Mouse (Mus musculus): ENCODE data around the gene Galnt11. TPM values are rescaled to one million over a fixed set of nuclear protein-coding genes. Genes with fewer than 3 reads are reported as not detected.

Galnt11 gene
- polyA plus RNA-seq, 1 experiment from 2014 or later, result 35.9 TPM

DNA sequence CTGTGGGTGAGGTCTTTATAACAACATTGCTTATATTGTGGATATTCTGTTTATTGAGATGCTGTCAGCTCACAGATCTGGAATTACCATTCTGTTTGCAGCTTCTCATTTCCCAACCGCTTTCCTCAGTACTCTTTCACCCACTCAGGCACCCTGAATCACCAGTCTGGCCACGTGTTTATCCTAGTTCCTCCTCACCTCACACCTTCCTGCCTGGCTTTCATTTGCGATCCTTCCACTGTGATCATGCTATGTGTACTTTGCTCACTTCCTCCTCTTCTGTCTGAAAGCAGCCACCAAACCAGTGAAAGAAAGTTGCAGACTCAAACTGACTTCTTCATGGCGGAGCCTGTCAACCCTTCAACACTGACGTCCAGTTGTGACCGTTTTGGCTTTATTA is 21.4 kb downstream of the Galnt11 start:
- WGBS, result 85% methylated on average over 6 of the region's 6 CpGs
- Histone ChIP-seq H3K4me1 (ENCODE audit: control insufficient read depth, insufficient read depth, low read length) (no peaks in the 10 kb centered on the region), H3K27me3 (ENCODE audit: control insufficient read depth, insufficient read depth, low read length) (no peaks in the 10 kb centered on the region), H3K4me3 (ENCODE audit: low read depth, low read length) (no peak overlapping the region), H3K9ac (ENCODE audit: low read length) (no peak overlapping the region), H3K27ac (replicated peaks; ENCODE audit: low read depth, low read length) (no peak overlapping the region), H3K9me3 (ENCODE audit: control insufficient read depth, low read length) (no peaks in the 10 kb centered on the region), H3K4me2 (ENCODE audit: low read depth, severe bottlenecking) (no peak overlapping the region), H3K36me3 (ENCODE audit: control insufficient read depth, insufficient read depth, low read length) (no peaks in the 10 kb centered on the region)
- ATAC-seq (ENCODE audit: insufficient number of reproducible peaks, low FRiP score, low TSS enrichment, low read depth) (no peak), DNase-seq (ENCODE audit: low spot score) (no peak)

DNA sequence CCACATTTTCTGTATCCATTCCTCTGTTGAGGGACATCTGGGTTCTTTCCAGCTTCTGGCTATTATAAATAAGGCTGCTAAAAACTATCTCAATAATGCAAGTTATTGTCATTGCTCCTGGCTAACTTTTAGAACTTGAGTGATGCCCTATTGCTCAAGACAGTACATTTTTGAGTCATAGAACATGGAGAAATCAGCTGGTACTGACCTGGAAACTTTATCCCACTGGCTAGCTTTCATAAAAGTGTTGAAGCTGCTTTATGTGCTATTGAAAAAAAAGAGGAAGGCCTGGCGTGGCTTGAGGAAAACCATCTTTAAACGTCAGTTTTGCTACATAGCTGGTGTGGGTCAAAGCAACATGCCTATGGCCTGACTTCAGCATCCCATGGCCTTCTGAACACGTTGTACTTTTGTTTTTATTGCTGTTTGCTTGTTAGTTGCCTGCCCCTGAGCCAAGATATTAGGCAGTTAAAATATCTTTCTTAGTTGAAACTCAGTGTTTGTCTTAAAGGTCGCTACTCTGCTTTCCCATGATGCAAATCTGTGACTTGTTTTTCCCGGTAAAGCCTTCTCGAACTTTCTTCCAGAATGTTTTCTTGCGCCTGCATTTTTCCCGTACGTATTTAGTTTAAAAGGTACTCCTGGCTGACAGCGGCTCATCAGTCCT is 24.2 kb downstream of the Galnt11 start:
- Histone ChIP-seq H3K4me3 (ENCODE audit: low read depth, low read length) (no peak overlapping the region), H3K27me3 (ENCODE audit: control insufficient read depth, insufficient read depth, low read length) (no peaks in the 10 kb centered on the region), H3K9me3 (ENCODE audit: control insufficient read depth, low read length) (no peaks in the 10 kb centered on the region), H3K4me1 (ENCODE audit: control insufficient read depth, insufficient read depth, low read length) (no peaks in the 10 kb centered on the region), H3K9ac (ENCODE audit: low read length) (no peak overlapping the region), H3K36me3 (ENCODE audit: control insufficient read depth, insufficient read depth, low read length) (no peaks in the 10 kb centered on the region), H3K27ac (replicated peaks; ENCODE audit: low read depth, low read length) (no peak overlapping the region), H3K4me2 (ENCODE audit: low read depth, severe bottlenecking) (no peak overlapping the region)
- WGBS, result 87% methylated on average over 10 of the region's 10 CpGs
- DNase-seq (ENCODE audit: low spot score) (no peak), ATAC-seq (ENCODE audit: insufficient number of reproducible peaks, low FRiP score, low TSS enrichment, low read depth) (no peak)

GRCm38 (mm10) chr5:25246473-25246865 is 24.8 kb downstream of the Galnt11 start:
- no peak overlapping the region for H3K9ac ChIP-seq (ENCODE audit: low read length)
- 79% methylated on average over 1 of the region's 1 CpGs for WGBS
- H3K9me3 ChIP-seq (ENCODE audit: control insufficient read depth, low read length), result no peaks in the 10 kb centered on the region
- no peak overlapping the region for H3K4me3 ChIP-seq (ENCODE audit: low read depth, low read length)
- H3K36me3 ChIP-seq (ENCODE audit: control insufficient read depth, insufficient read depth, low read length), result no peaks in the 10 kb centered on the region
- no peak overlapping the region for H3K4me2 ChIP-seq (ENCODE audit: low read depth, severe bottlenecking)
- no peaks in the 10 kb centered on the region for H3K4me1 ChIP-seq (ENCODE audit: control insufficient read depth, insufficient read depth, low read length)
- H3K27ac ChIP-seq (replicated peaks; ENCODE audit: low read depth, low read length), result no peak overlapping the region
- ATAC-seq (ENCODE audit: insufficient number of reproducible peaks, low FRiP score, low TSS enrichment, low read depth), result no peak
- DNase-seq (ENCODE audit: low spot score), result no peak
- H3K27me3 ChIP-seq (ENCODE audit: control insufficient read depth, insufficient read depth, low read length), result no peaks in the 10 kb centered on the region

- Histone ChIP-seq H3K27ac (replicated peaks; ENCODE audit: low read depth, low read length) (no peak overlapping the region), H3K36me3 (ENCODE audit: control insufficient read depth, insufficient read depth, low read length) (peaks cover 2% of the 10 kb centered on the region; the same call in 1 of the 2 replicates), H3K27me3 (ENCODE audit: control insufficient read depth, insufficient read depth, low read length) (no peaks in the 10 kb centered on the region), H3K9ac (ENCODE audit: low read length) (no peak overlapping the region), H3K9me3 (ENCODE audit: control insufficient read depth, low read length) (no peaks in the 10 kb centered on the region), H3K4me2 (ENCODE audit: low read depth, severe bottlenecking) (no peak overlapping the region), H3K4me1 (ENCODE audit: control insufficient read depth, insufficient read depth, low read length) (no peaks in the 10 kb centered on the region), H3K4me3 (ENCODE audit: low read depth, low read length) (no peak overlapping the region)
- 92% methylated on average over 3 of the region's 3 CpGs for WGBS
- ATAC-seq (ENCODE audit: insufficient number of reproducible peaks, low FRiP score, low TSS enrichment, low read depth) (no peak), DNase-seq (ENCODE audit: low spot score) (no peak)
Measured at GRCm38 (mm10) chr5:25247036-25247435, 25.3 kb downstream of the Galnt11 start.

GRCm38 (mm10) chr5:25252423-25252822 is 30.7 kb downstream of the Galnt11 start:
- no peaks in the 10 kb centered on the region for H3K4me1 ChIP-seq (ENCODE audit: control insufficient read depth, insufficient read depth, low read length)
- H3K36me3 ChIP-seq (ENCODE audit: control insufficient read depth, insufficient read depth, low read length), result peaks cover 5% of the 10 kb centered on the region
- H3K9me3 ChIP-seq (ENCODE audit: control insufficient read depth, low read length), result no peaks in the 10 kb centered on the region
- no peak for DNase-seq (ENCODE audit: low spot score)
- WGBS, result 90% methylated on average over 2 of the region's 2 CpGs
- ATAC-seq (ENCODE audit: insufficient number of reproducible peaks, low FRiP score, low TSS enrichment, low read depth), result no peak
- no peak overlapping the region for H3K4me2 ChIP-seq (ENCODE audit: low read depth, severe bottlenecking)
- no peak overlapping the region for H3K9ac ChIP-seq (ENCODE audit: low read length)
- H3K27me3 ChIP-seq (ENCODE audit: control insufficient read depth, insufficient read depth, low read length), result no peaks in the 10 kb centered on the region
- no peak overlapping the region for H3K4me3 ChIP-seq (ENCODE audit: low read depth, low read length)
- no peak overlapping the region for H3K27ac ChIP-seq (replicated peaks; ENCODE audit: low read depth, low read length)

DNA sequence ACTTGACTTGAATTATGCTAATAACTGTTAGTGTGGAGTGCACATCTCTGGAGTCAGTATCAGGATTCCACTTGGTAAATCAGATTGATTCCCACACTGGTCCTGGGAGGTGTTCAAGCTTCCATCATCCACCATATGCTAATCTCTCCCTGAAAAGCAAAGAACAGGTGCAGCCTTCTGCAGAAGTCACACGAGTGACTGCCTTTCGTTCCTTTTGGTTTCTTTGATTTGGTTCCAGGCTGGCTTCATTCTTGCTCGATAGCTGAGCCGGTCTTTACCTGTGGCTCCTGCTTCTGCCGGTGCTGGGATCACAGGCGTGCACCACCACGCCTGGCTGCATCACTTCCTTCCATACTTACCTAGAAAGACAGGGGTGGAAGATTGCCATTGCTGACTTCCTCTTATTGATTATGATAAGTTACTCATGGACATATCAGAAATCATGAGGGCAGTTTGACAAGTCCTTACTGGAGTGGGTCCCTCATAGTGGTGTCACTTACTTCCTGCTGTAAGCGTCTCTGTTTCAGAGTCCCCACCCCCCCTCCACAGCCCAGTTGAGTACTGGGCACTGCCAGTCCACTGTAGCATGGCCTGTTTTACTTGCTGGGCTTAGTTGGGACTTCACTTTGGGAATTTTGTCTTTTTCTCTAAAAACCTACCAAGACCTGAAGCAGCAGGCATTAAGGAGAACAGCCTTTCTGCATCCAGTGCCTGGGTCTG is 31.3 kb downstream of the Galnt11 start:
- peaks cover 9% of the 10 kb centered on the region for H3K36me3 ChIP-seq (ENCODE audit: control insufficient read depth, insufficient read depth, low read length)
- H3K4me2 ChIP-seq (ENCODE audit: low read depth, severe bottlenecking), result no peak overlapping the region
- H3K4me1 ChIP-seq (ENCODE audit: control insufficient read depth, insufficient read depth, low read length), result no peaks in the 10 kb centered on the region
- DNase-seq (ENCODE audit: low spot score), result no peak
- H3K9ac ChIP-seq (ENCODE audit: low read length), result no peak overlapping the region
- H3K27ac ChIP-seq (replicated peaks; ENCODE audit: low read depth, low read length), result no peak overlapping the region
- H3K27me3 ChIP-seq (ENCODE audit: control insufficient read depth, insufficient read depth, low read length), result no peaks in the 10 kb centered on the region
- ATAC-seq (ENCODE audit: insufficient number of reproducible peaks, low FRiP score, low TSS enrichment, low read depth), result no peak
- no peak overlapping the region for H3K4me3 ChIP-seq (ENCODE audit: low read depth, low read length)
- WGBS, result 92% methylated on average over 8 of the region's 8 CpGs
- H3K9me3 ChIP-seq (ENCODE audit: control insufficient read depth, low read length), result no peaks in the 10 kb centered on the region

DNA sequence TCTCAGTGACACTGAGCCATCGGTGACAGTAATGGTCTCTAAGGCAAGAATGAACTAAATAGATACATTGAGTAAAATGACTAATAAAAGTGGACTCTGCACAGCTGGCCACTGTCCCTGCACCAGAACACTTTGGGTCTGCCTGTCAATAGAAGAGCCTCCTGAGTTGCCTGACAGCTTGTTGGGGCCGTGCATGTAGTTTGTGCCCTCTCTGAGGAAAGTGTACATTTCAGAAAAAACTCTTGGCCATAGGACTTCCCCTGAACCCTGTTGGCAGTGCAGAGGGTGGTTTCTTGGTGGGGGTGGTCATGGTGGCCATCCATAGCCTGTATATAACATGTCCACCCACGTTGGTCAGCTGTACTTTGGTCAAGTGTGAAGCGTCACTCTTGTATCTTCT is 32.8 kb downstream of the Galnt11 start:
- Histone ChIP-seq H3K27ac (replicated peaks; ENCODE audit: low read depth, low read length) (no peak overlapping the region), H3K9me3 (ENCODE audit: control insufficient read depth, low read length) (no peaks in the 10 kb centered on the region), H3K4me3 (ENCODE audit: low read depth, low read length) (no peak overlapping the region), H3K4me2 (ENCODE audit: low read depth, severe bottlenecking) (no peak overlapping the region), H3K27me3 (ENCODE audit: control insufficient read depth, insufficient read depth, low read length) (no peaks in the 10 kb centered on the region), H3K36me3 (ENCODE audit: control insufficient read depth, insufficient read depth, low read length) (peaks cover 11% of the 10 kb centered on the region), H3K9ac (ENCODE audit: low read length) (no peak overlapping the region), H3K4me1 (ENCODE audit: control insufficient read depth, insufficient read depth, low read length) (no peaks in the 10 kb centered on the region)
- DNase-seq (ENCODE audit: low spot score) (no peak), ATAC-seq (ENCODE audit: insufficient number of reproducible peaks, low FRiP score, low TSS enrichment, low read depth) (no peak)
- 90% methylated on average over 4 of the region's 4 CpGs for WGBS

- Histone ChIP-seq H3K9me3 (ENCODE audit: control insufficient read depth, low read length) (no peaks in the 10 kb centered on the region), H3K4me3 (ENCODE audit: low read depth, low read length) (no peak overlapping the region), H3K36me3 (ENCODE audit: control insufficient read depth, insufficient read depth, low read length) (peaks cover 11% of the 10 kb centered on the region), H3K9ac (ENCODE audit: low read length) (no peak overlapping the region), H3K4me1 (ENCODE audit: control insufficient read depth, insufficient read depth, low read length) (no peaks in the 10 kb centered on the region), H3K27me3 (ENCODE audit: control insufficient read depth, insufficient read depth, low read length) (no peaks in the 10 kb centered on the region), H3K27ac (replicated peaks; ENCODE audit: low read depth, low read length) (no peak overlapping the region), H3K4me2 (ENCODE audit: low read depth, severe bottlenecking) (no peak overlapping the region)
- ATAC-seq (ENCODE audit: insufficient number of reproducible peaks, low FRiP score, low TSS enrichment, low read depth) (no peak), DNase-seq (ENCODE audit: low spot score) (no peak)
- WGBS, result 84% methylated on average over 2 of the region's 2 CpGs
Measured at GRCm38 (mm10) chr5:25256686-25257085, 35.0 kb downstream of the Galnt11 start.

All from limb, embryonic 11.5 days (tissue).